Mouse (Mus musculus) myocyte (in vitro differentiated cells): Measurements from ENCODE around the gene Sbf2. TPM values are rescaled to one million over a fixed set of nuclear protein-coding genes. Genes with fewer than 3 reads are reported as not detected.

Source experiments
- H3K27me3 ChIP-seq: one replicate; pipeline ENCODE4 v1.6.1; 2011; ENCODE audit not compliant: control insufficient read depth, insufficient read depth, insufficient read length
- H3K36me3 ChIP-seq: one replicate; pipeline ENCODE4 v1.6.1; 2011; ENCODE audit not compliant: control insufficient read depth, insufficient read depth
- H3K4me2 ChIP-seq: one replicate; pipeline ENCODE4 v1.6.1; 2011; ENCODE audit warnings: low read depth, control low read depth
- H3K4me3 ChIP-seq: one replicate; pipeline ENCODE4 v1.5.1; 2011; ENCODE audit warnings: mild to moderate bottlenecking, control low read depth, moderate library complexity
- H3K79me2 ChIP-seq: one replicate; pipeline ENCODE4 v1.6.1; 2011; ENCODE audit not compliant: control insufficient read depth, insufficient read depth
- H3ac ChIP-seq: one replicate; pipeline ENCODE4 v1.6.1; 2011; ENCODE audit not compliant: control insufficient read depth, insufficient read length
- CEBPB ChIP-seq: IDR thresholded peaks from 2 replicates; pipeline ENCODE4 v1.6.1; 2011; ENCODE audit warnings: mild to moderate bottlenecking, moderate library complexity; ENCODE audit not compliant: poor library complexity, insufficient read depth, severe bottlenecking
- E2F4 ChIP-seq: IDR thresholded peaks from one replicate; pipeline ENCODE4 v1.6.1; 2011; ENCODE audit warnings: mild to moderate bottlenecking, control low read depth, moderate library complexity; ENCODE audit not compliant: insufficient read depth
- MAX ChIP-seq: IDR thresholded peaks from one replicate; pipeline ENCODE4 v1.6.1; 2011; ENCODE audit warnings: low read depth, mild to moderate bottlenecking, control low read depth
- MYOD1 ChIP-seq, 3 experiments: IDR thresholded peaks; one replicate each; pipeline ENCODE4 v1.6.1; 2011; ENCODE audit warnings: control low read depth in 2 of 3, low read depth in 2 of 3, mild to moderate bottlenecking in 2 of 3, moderate library complexity in 1 of 3; ENCODE audit not compliant: insufficient read length in 2 of 3, control insufficient read depth in 1 of 3
- MYOG ChIP-seq, 3 experiments: IDR thresholded peaks; one replicate each; pipeline ENCODE4 v1.6.1; 2011; ENCODE audit warnings: control low read depth in 2 of 3, low read depth in 2 of 3, mild to moderate bottlenecking in 2 of 3; ENCODE audit not compliant: insufficient read length in 2 of 3, control insufficient read depth in 1 of 3, insufficient read depth in 1 of 3
- POLR2A ChIP-seq: IDR thresholded peaks from one replicate; pipeline ENCODE4 v1.6.1; 2011; ENCODE audit warnings: low read depth, mild to moderate bottlenecking, control low read depth, moderate library complexity; ENCODE audit not compliant: insufficient read length
- POLR2AphosphoS2 ChIP-seq: IDR thresholded peaks from one replicate; pipeline ENCODE4 v1.6.1; 2011; ENCODE audit warnings: low read depth, control low read depth; ENCODE audit not compliant: insufficient read length
- REST ChIP-seq: IDR thresholded peaks from one replicate; pipeline ENCODE4 v1.6.1; 2011; ENCODE audit warnings: mild to moderate bottlenecking, control low read depth, moderate library complexity; ENCODE audit not compliant: insufficient read depth, insufficient read length
- SRF ChIP-seq: IDR thresholded peaks from one replicate; pipeline ENCODE4 v1.6.1; 2011; ENCODE audit warnings: low read depth; ENCODE audit not compliant: control insufficient read depth, insufficient read length
- TCF12 ChIP-seq: IDR thresholded peaks from one replicate; pipeline ENCODE4 v1.6.1; 2011; ENCODE audit warnings: mild to moderate bottlenecking, control low read depth; ENCODE audit not compliant: poor library complexity, insufficient read depth, severe bottlenecking
- TCF3 ChIP-seq: IDR thresholded peaks from one replicate; pipeline ENCODE4 v1.6.1; 2011; ENCODE audit warnings: low read depth, control low read depth; ENCODE audit not compliant: insufficient read length
- USF1 ChIP-seq: IDR thresholded peaks from one replicate; pipeline ENCODE4 v1.6.1; 2011; ENCODE audit warnings: low read depth, mild to moderate bottlenecking, control low read depth, moderate library complexity
- polyA plus RNA-seq: library from polyadenylated mRNA; unstranded; fragments of >200 nt; fragmentation: generic; extraction: Trizol; gene quantifications from one replicate; pipeline ENCODE4 v1.2.1, GENCODE M21; 2012; ENCODE audit warnings: missing spikeins

Sbf2 gene
- polyA plus RNA-seq, 1 experiment: 11.3 TPM

- H3K4me2 ChIP-seq: no peak overlapping the region
- H3K79me2 ChIP-seq: no peaks in the 10 kb centered on the region
- H3K27me3 ChIP-seq: no peaks in the 10 kb centered on the region
- H3K4me3 ChIP-seq: no peak overlapping the region
- no peak overlapping the region for H3ac ChIP-seq
- peaks cover 3% of the 10 kb centered on the region for H3K36me3 ChIP-seq
- TF ChIP-seq POLR2AphosphoS2: no peak
- TF ChIP-seq USF1: no peak
- no peak for TF ChIP-seq CEBPB
- no peak for TF ChIP-seq POLR2A
- TF ChIP-seq MYOD1 (IDR thresholded peaks at IDR 0.05; ENCODE audit: control insufficient read depth in 1 of 3, insufficient read length in 2 of 3, low read depth in 2 of 3): no peak
Observed at GRCm38 (mm10) chr7:110302886-110303285, 311.8 kb downstream of the Sbf2 start.

GRCm38 (mm10) chr7:110298739-110299410, 315.8 kb downstream of the Sbf2 start:
- no peak overlapping the region for H3ac ChIP-seq
- H3K27me3 ChIP-seq: no peaks in the 10 kb centered on the region
- no peaks in the 10 kb centered on the region for H3K36me3 ChIP-seq
- no peak overlapping the region for H3K4me3 ChIP-seq
- TF ChIP-seq CEBPB (no peak), REST (no peak), POLR2AphosphoS2 (no peak), POLR2A (no peak), TCF12 (no peak), USF1 (no peak), MYOG (IDR thresholded peaks at IDR 0.05; ENCODE audit: control insufficient read depth in 1 of 3, insufficient read depth in 1 of 3, insufficient read length in 2 of 3, low read depth in 2 of 3) (no peak), SRF (no peak), MYOD1 (IDR thresholded peaks at IDR 0.05; ENCODE audit: control insufficient read depth in 1 of 3, insufficient read length in 2 of 3, low read depth in 2 of 3) (no peak), TCF3 (no peak)
- H3K4me2 ChIP-seq: no peak overlapping the region
- no peaks in the 10 kb centered on the region for H3K79me2 ChIP-seq

- no peaks in the 10 kb centered on the region for H3K36me3 ChIP-seq
- no peak overlapping the region for H3ac ChIP-seq
- peak overlapping the region; percentile 64 for H3K4me2 ChIP-seq
- no peak overlapping the region for H3K4me3 ChIP-seq
- TF ChIP-seq MYOD1 (IDR thresholded peaks at IDR 0.05; ENCODE audit: control insufficient read depth in 1 of 3, insufficient read length in 2 of 3, low read depth in 2 of 3): no peak
- no peak for TF ChIP-seq SRF
- no peak for TF ChIP-seq MYOG (IDR thresholded peaks at IDR 0.05; ENCODE audit: control insufficient read depth in 1 of 3, insufficient read depth in 1 of 3, insufficient read length in 2 of 3, low read depth in 2 of 3)
- TF ChIP-seq REST: no peak
- TF ChIP-seq POLR2AphosphoS2: no peak
- no peak for TF ChIP-seq MAX
- TF ChIP-seq USF1: no peak
- no peak for TF ChIP-seq TCF3
- TF ChIP-seq TCF12: no peak
- TF ChIP-seq E2F4: no peak
- no peak for TF ChIP-seq POLR2A
- no peaks in the 10 kb centered on the region for H3K79me2 ChIP-seq
- no peaks in the 10 kb centered on the region for H3K27me3 ChIP-seq
Observed at GRCm38 (mm10) chr7:110298090-110298489, 316.6 kb downstream of the Sbf2 start.

- no peak overlapping the region for H3ac ChIP-seq
- H3K4me2 ChIP-seq: peak overlapping the region; percentile 64
- no peaks in the 10 kb centered on the region for H3K36me3 ChIP-seq
- no peak overlapping the region for H3K4me3 ChIP-seq
- TF ChIP-seq REST (no peak), POLR2AphosphoS2 (no peak), TCF12 (peak; percentile 57), MYOD1 (IDR thresholded peaks at IDR 0.05; ENCODE audit: control insufficient read depth in 1 of 3, insufficient read length in 2 of 3, low read depth in 2 of 3) (peak in 2 of 3 experiments; percentile 74 to 88), SRF (no peak), MYOG (IDR thresholded peaks at IDR 0.05; ENCODE audit: control insufficient read depth in 1 of 3, insufficient read depth in 1 of 3, insufficient read length in 2 of 3, low read depth in 2 of 3) (peak in 2 of 3 experiments; percentile 54 to 83), MAX (no peak), CEBPB (no peak)
- H3K27me3 ChIP-seq: no peaks in the 10 kb centered on the region
- H3K79me2 ChIP-seq: no peaks in the 10 kb centered on the region
Observed at GRCm38 (mm10) chr7:110297611-110298010, 317.1 kb downstream of the Sbf2 start.
